Mouse (Mus musculus) CD4-positive, CD25-positive, alpha-beta regulatory T cell, adult 9 weeks (primary cell): ENCODE measurements around the gene Ces2b. TPM values are rescaled to one million over a fixed set of nuclear protein-coding genes. Genes with fewer than 3 reads are reported as not detected.

Experiments
- polyA plus RNA-seq: library from polyadenylated mRNA; unstranded; fragments of 100-300 nt; shearing (Covaris generic); gene quantifications from one replicate; pipeline ENCODE4 v1.2.1, GENCODE M21; 2017

The Ces2b gene
- polyA plus RNA-seq, result not detected

DNA sequence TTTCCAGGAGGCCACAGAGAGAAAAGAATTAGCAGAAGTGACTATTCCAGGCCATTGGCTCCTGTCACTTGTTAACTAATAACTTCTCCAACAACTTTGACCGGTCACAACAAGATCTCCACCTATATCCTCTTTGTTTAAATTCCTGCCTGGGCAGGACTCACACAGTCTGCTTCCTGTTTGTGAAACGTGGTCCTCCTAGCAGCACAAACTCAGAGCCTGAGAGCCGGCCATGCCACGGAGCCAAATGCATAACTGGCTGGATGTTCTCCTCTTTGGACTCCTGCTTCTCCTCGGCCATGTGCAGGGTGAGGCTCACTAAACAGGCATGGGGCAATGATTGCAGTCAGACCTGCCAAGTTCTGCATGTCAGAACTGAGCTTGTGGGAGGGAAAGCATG lies at the start of gene Ces2b:
Ces2b (plus strand) TSS at position 133 of the 400 bp plus-strand sequence.

DNA sequence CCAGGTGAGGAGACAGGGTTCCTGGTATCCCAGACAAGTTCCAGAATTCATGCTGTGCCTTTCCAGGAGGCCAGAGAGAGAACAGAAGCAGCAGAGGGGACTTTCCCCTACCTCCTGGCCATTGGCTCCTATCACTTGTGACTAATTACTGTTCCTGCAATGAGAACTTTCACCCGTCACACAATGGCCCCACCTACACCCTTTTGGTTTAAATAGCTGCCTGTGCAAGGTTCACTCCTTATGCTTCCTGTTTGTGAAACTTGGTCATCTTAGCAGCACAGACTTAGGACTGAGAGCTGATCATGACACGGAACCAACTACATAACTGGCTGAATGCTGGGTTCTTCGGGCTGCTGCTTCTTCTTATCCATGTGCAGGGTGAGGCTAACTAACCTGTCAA lies 15.5 kb downstream of the Ces2b start, which contains the start of gene Ces2c:
Ces2c (plus strand) TSS at position 238 of the 400 bp plus-strand sequence.

Other genes starting within 250 kb of the Ces2b start
- 7.9 TPM for gene Pdp2, start 240.1 kb upstream of the Ces2b start, polyA plus RNA-seq
- not detected for gene Cdh16, start 207.2 kb upstream of the Ces2b start, polyA plus RNA-seq
- 21.7 TPM for gene Rrad, start 200.2 kb upstream of the Ces2b start, polyA plus RNA-seq
- gene Ciao2b, start 189.6 kb upstream of the Ces2b start, polyA plus RNA-seq, result 164 TPM
- not detected for gene Ces2a, start 97.6 kb upstream of the Ces2b start, polyA plus RNA-seq
- 26.2 TPM for gene Ces2c, start 15.5 kb downstream of the Ces2b start, polyA plus RNA-seq
- not detected for gene Ces2e, start 94.7 kb downstream of the Ces2b start, polyA plus RNA-seq
- not detected for gene Ces2f, start 115.8 kb downstream of the Ces2b start, polyA plus RNA-seq
- gene Ces2g, start 130.1 kb downstream of the Ces2b start, polyA plus RNA-seq, result 0.10 TPM
- not detected for gene Ces2h, start 169.3 kb downstream of the Ces2b start, polyA plus RNA-seq
- gene Ces3a, start 217.0 kb downstream of the Ces2b start, polyA plus RNA-seq, result not detected